Mouse (Mus musculus) hindbrain, postnatal 0 days (tissue): ENCODE results near the gene Topors. TPM values are rescaled to one million over a fixed set of nuclear protein-coding genes. Genes with fewer than 3 reads are reported as not detected.

Source experiments
- ATAC-seq: fragments of 200-750 bp; cut with Nextera tagmentation; 2 replicates; pipeline ENCODE4 v1.8.0; 2017; ENCODE audit warnings: mild to moderate bottlenecking, moderate TSS enrichment, moderate library complexity
- DNase-seq: peaks from one replicate; pipeline ENCODE4 v3.0.0-alpha.2; 2015; ENCODE audit warnings: low spot score
- H3K27ac ChIP-seq: fragments of 300-500 bp; sonication (generic); 2 replicates; pipeline ENCODE4 v1.5.1; 2014; ENCODE audit warnings: mild to moderate bottlenecking
- H3K27me3 ChIP-seq: fragments of 300-500 bp; sonication (generic); 2 replicates; pipeline ENCODE4 v1.6.1; 2014; ENCODE audit warnings: low read length, mixed read lengths; ENCODE audit not compliant: insufficient read depth
- H3K36me3 ChIP-seq: fragments of 300-500 bp; sonication (generic); 2 replicates; pipeline ENCODE4 v1.6.1; 2014; ENCODE audit warnings: low read length, mixed read lengths; ENCODE audit not compliant: insufficient read depth
- H3K4me1 ChIP-seq: fragments of 300-500 bp; sonication (generic); 2 replicates; pipeline ENCODE4 v1.6.1; 2014; ENCODE audit warnings: antibody characterized with exemption, low read length, mixed read lengths; ENCODE audit not compliant: insufficient read depth
- H3K4me2 ChIP-seq: fragments of 300-500 bp; sonication (generic); 2 replicates; pipeline ENCODE4 v1.6.1; 2014; ENCODE audit warnings: low read depth, mild to moderate bottlenecking, low read length, moderate library complexity, mixed read lengths
- H3K4me3 ChIP-seq: fragments of 300-500 bp; sonication (generic); 2 replicates; pipeline ENCODE4 v1.5.1; 2014; ENCODE audit warnings: low read length
- H3K9ac ChIP-seq: fragments of 300-500 bp; sonication (generic); replicated peaks from 2 replicates; pipeline ENCODE4 v1.6.1; 2014; ENCODE audit warnings: mild to moderate bottlenecking, low read length, moderate library complexity, mixed read lengths
- H3K9me3 ChIP-seq: fragments of 300-500 bp; sonication (generic); 2 replicates; pipeline ENCODE4 v1.6.1; 2016; ENCODE audit warnings: low read length, mixed read lengths
- CTCF ChIP-seq: IDR thresholded peaks from 2 replicates; pipeline ENCODE4 v1.5.1; 2016; ENCODE audit warnings: antibody characterized with exemption, control low read depth, low read depth
- WGBS: fragments of 180-500 bp; shearing (Covaris S2); extraction: QIAGEN DNeasy Blood & Tissue Kit; methylation state at CpG from one replicate; pipeline ENCODE4 v1.1.7; 2014; 5-methylcytosine and 5-hydroxymethylcytosine counted together
- polyA plus RNA-seq: library from polyadenylated mRNA; unstranded; fragments of >200 nt; fragmentation: Nextera tagmentation; extraction: Ambion mirVana; gene quantifications from 2 replicates; pipeline ENCODE4 v1.2.1, GENCODE M21; 2015
- total RNA-seq: library from RNA; depleted of rRNA; stranded (reverse); fragments of >200 nt; gene quantifications from 2 replicates; pipeline ENCODE4 v1.2.3, GENCODE M21; 2014

Topors gene
- total and polyA plus RNA-seq, 2 experiments from 2014 or later: 19.1 to 30.0 TPM

DNA sequence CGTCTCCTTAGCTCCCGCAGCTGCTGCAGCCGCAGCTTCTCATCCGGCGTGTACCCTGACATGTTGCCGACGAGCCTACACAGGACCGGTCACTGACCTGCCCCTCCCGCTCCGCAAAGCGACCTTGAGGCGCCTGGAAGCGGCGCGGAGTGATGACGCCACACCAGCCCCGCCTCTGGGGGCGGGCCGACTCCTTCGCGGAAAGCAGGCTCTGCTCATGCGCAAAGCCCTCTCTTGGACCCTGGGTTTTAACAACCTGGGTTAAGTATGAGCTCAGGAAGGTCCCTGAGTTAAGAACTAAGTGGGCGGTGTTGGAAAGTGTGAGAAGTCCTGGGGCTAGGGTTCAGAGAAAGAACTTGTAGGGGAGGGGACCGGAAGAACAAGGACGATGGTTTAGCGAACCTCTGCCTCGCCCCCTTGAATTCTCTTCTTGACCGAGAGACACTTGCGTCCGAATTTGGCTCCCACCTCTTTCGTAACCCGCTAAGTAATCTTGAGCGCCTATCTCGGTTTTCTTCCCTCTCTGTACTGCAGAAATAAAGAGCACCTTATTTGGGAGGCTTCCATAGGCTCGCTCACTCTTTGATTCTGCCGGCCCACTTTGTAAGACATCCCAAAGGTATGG lies 9.7 kb upstream of the Topors start, which contains the start of gene Ndufb6:
Gene Ndufb6 (minus strand): TSS at position 146 of the 625 bp plus-strand sequence.
- H3K9me3 ChIP-seq: no peaks in the 10 kb centered on the region
- no peaks in the 10 kb centered on the region for H3K4me1 ChIP-seq
- H3K9ac ChIP-seq: peak within 1 kb of the TSS; percentile 72
- H3K4me2 ChIP-seq: peak within 1 kb of the TSS; percentile 78
- H3K4me3 ChIP-seq: peak within 1 kb of the TSS; percentile 79
- peak; percentile 98 for DNase-seq
- TF ChIP-seq CTCF: no peak
- WGBS: under 1% methylated on average over 36 of the region's 36 CpGs
- H3K36me3 ChIP-seq: peaks cover 15% of the 10 kb centered on the region; the same call in 1 of the 2 replicates
- peak; percentile 98 for ATAC-seq
- H3K27me3 ChIP-seq: no peaks in the 10 kb centered on the region
- peak within 1 kb of the TSS; percentile 75 for H3K27ac ChIP-seq

DNA sequence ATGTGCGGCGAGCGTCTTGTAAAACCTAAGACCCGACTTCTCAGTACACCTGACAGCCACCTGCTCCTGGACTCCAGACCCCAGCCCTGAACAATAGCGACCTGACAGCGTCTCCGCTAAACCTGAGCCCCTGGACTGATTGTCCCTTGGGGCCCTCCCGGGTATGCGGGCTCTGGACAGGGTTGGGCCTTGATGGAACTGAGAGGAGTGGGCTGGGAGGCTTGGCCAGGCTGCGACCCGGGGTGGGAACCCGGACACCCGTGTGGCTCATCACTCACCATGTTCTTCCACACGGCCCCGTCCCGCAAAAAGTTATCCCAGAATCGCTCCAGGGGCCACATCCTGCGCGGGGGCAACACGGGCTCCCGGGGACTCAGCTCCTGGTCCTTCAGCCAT lies 9.2 kb upstream of the Topors start:
- peak; percentile 79 for ATAC-seq
- under 1% methylated on average over 21 of the region's 21 CpGs for WGBS
- Histone ChIP-seq H3K4me3 (peak overlapping the region; percentile 79), H3K4me2 (peak overlapping the region; percentile 78), H3K4me1 (no peaks in the 10 kb centered on the region), H3K27ac (peak overlapping the region; percentile 42; the same call in 1 of the 2 replicates), H3K9ac (peak overlapping the region; percentile 72), H3K9me3 (no peaks in the 10 kb centered on the region), H3K36me3 (peaks cover 15% of the 10 kb centered on the region; the same call in 1 of the 2 replicates), H3K27me3 (no peaks in the 10 kb centered on the region)
- no peak for TF ChIP-seq CTCF
- DNase-seq: peak; percentile 3

DNA sequence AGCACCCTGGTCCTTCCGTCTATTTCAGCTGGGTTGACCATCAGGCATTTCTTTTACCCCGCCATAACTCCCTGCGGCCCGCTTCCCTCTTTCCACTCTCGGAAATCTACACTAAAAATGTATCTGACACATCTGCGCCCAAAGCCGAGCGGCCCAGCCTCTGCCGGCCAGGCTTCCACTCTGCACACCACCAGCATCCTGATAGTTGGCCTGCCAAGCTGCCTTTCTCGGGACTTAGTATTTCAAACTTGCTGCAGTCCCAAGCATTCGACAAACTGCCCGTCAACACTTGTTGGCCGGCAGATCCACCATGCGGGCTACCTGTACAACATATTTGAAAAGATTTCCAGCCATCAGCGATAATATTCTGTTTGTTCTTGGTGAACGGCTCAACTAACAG lies 815 bp downstream of the Topors start:
- Histone ChIP-seq H3K4me3 (peak overlapping the region; percentile 74), H3K4me2 (peak overlapping the region; percentile 94), H3K4me1 (no peaks in the 10 kb centered on the region; the same call in 1 of the 2 replicates), H3K27me3 (no peaks in the 10 kb centered on the region), H3K9ac (peak overlapping the region; percentile 78), H3K27ac (peak overlapping the region; percentile 96), H3K9me3 (no peaks in the 10 kb centered on the region), H3K36me3 (no peaks in the 10 kb centered on the region; the same call in 1 of the 2 replicates)
- DNase-seq (no peak), ATAC-seq (0 out of 2 replicates have a peak, but pooled peaks have one; percentile 0)
- no peak for TF ChIP-seq CTCF
- under 1% methylated on average over 16 of the region's 16 CpGs for WGBS

DNA sequence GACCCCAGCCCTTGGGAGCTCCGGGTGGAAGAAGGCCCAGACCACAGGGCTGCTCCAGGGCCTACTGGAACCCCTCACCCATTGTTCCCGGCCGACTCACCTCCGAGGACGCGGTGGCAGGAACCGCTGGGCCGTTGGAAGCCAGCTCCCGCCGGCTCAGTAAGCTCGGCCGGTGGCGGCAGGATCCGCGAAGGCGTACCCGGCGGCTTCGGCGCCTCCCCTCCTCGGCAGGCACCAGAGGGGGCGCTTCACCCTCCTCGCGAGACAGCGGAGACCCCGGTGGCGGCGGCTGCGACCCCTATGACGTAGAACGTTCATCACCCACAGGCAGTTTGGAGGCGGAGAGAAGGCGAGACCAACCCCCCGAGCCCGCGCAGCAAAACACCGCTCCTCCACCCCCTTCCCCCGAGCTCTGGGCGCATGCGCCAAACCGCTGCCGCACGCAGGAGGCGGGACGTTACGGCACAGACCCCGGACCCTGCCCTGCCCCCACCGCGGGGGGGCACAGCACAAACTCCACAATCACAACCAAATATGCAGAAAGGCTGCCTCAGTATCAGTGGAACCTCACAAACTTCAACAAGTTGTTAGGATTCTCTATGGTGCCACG lies 1.3 kb downstream of the Topors start:
- no peaks in the 10 kb centered on the region; the same call in 1 of the 2 replicates for H3K4me1 ChIP-seq
- H3K36me3 ChIP-seq: no peaks in the 10 kb centered on the region; the same call in 1 of the 2 replicates
- ATAC-seq: peak; percentile 89
- peak; percentile 56 for TF ChIP-seq CTCF
- H3K4me3 ChIP-seq: peak overlapping the region; percentile 74
- WGBS: 0% methylated on average over 45 of the region's 50 CpGs
- H3K9me3 ChIP-seq: no peaks in the 10 kb centered on the region
- H3K4me2 ChIP-seq: peak overlapping the region; percentile 94
- DNase-seq: peak; percentile 97
- H3K27me3 ChIP-seq: no peaks in the 10 kb centered on the region
- H3K9ac ChIP-seq: peak overlapping the region; percentile 78
- H3K27ac ChIP-seq: peak overlapping the region; percentile 96

DNA sequence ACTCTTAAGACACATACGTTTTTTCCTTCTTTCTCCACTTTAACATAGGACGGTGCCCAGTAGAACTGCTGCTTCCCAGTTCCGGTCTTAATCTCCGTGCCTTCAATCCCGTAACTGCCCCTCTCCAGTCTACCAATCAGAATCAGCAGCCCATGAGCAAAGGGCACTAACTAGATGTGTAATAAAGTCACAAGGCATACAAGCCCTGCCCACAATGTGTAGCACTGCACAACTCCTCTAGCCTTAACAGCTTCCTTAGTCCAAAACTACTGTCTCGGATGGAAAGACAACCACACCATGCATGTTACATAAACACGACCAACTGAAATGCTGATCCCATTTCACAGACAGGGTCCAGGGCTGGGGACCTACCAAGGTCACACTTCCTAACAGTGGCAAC lies 2.0 kb downstream of the Topors start:
- no peaks in the 10 kb centered on the region for H3K27me3 ChIP-seq
- H3K4me2 ChIP-seq: peak overlapping the region; percentile 94
- WGBS: 66% methylated on average over 7 of the region's 7 CpGs
- TF ChIP-seq CTCF: no peak
- ATAC-seq (peak; percentile 0; the same call in 1 of the 2 replicates), DNase-seq (peak; percentile 2)
- no peaks in the 10 kb centered on the region; the same call in 1 of the 2 replicates for H3K4me1 ChIP-seq
- H3K9ac ChIP-seq: peak overlapping the region; percentile 78
- H3K4me3 ChIP-seq: peak overlapping the region; percentile 74
- H3K36me3 ChIP-seq: peaks cover 2% of the 10 kb centered on the region; the same call in 1 of the 2 replicates
- peak overlapping the region; percentile 96 for H3K27ac ChIP-seq
- H3K9me3 ChIP-seq: no peaks in the 10 kb centered on the region

DNA sequence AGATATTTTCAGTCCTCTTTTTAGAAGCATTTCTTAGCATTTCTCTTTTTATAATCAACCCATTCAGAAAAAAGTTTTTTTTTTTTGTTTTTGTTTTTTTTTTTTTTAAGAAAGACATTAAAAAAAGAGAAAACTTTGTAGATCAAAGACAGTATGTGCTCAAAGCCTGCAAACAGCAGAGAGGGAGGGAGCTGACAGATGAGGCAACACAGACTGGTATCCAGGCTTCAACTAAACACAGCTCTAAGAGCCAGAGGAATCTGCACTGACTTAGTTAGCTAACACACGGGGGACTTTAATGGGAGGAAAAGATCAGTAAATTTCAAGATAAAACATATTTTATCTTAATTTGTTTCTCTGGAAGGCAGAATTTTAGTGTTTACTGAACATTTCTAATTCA lies 5.3 kb downstream of the Topors start:
- no peak for DNase-seq
- H3K4me3 ChIP-seq: no peak overlapping the region
- 81% methylated on average over 1 of the region's 1 CpGs for WGBS
- H3K9me3 ChIP-seq: no peaks in the 10 kb centered on the region
- H3K27ac ChIP-seq: no peak overlapping the region
- TF ChIP-seq CTCF: no peak
- ATAC-seq: no peak
- H3K4me1 ChIP-seq: no peaks in the 10 kb centered on the region; the same call in 1 of the 2 replicates
- no peaks in the 10 kb centered on the region for H3K27me3 ChIP-seq
- peaks cover 30% of the 10 kb centered on the region for H3K36me3 ChIP-seq
- no peak overlapping the region for H3K4me2 ChIP-seq
- no peak overlapping the region for H3K9ac ChIP-seq
